8 mouse cellular contexts compared by ENCODE assay signal in genomic region chr13:21408805-21409459, GRCm38 (mm10). TPM values are rescaled to one million over a fixed set of nuclear protein-coding genes. Genes with fewer than 3 reads are reported as not detected.
DNase-seq lines count a peak whose midpoint lies in the region; ATAC-seq and TF ChIP-seq lines count a peak whose summit lies in the region.

No protein-coding gene starts in this region.

- TF ChIP-seq CTCF in olfactory bulb, adult 2 months (IDR thresholded peaks at IDR 0.05; ENCODE audit: insufficient read depth, low read depth, low read length): no peak

- no peaks in the 10 kb centered on the region for H3K9me3 ChIP-seq in lung, embryonic 16.5 days (ENCODE audit: control insufficient read depth, low read length)
- no peaks in the 10 kb centered on the region for H3K9me3 ChIP-seq in limb, embryonic 12.5 days

- DNase-seq in cerebellum, adult 11-12 months: peak; percentile 16
- no peak for DNase-seq in cerebellum, adult 9-10 months
- no peak for DNase-seq in lung, postnatal 25 days (ENCODE audit: low spot score)
- no peak for DNase-seq in layer of hippocampus, adult 9-10 months (ENCODE audit: low spot score)
- no peak for DNase-seq in left cerebral cortex, adult 8-10 months (ENCODE audit: low spot score in 2 of 2)

- H3K36me3 ChIP-seq in lung, embryonic 16.5 days (ENCODE audit: control insufficient read depth, insufficient read depth, low read length): no peaks in the 10 kb centered on the region
- H3K36me3 ChIP-seq in limb, embryonic 12.5 days: no peaks in the 10 kb centered on the region

- H3K4me1 ChIP-seq in lung, embryonic 16.5 days (replicated peaks; ENCODE audit: control insufficient read depth, insufficient read depth, low read length): peaks cover 3% of the 10 kb centered on the region
- H3K4me1 ChIP-seq in limb, embryonic 12.5 days (replicated peaks): 0 out of 2 replicates have a peak, but pooled peaks cover 3% of the 10 kb centered on the region
- H3K4me1 ChIP-seq in olfactory bulb, adult 2 months (ENCODE audit: control insufficient read depth, insufficient read depth, low read length): no peaks in the 10 kb centered on the region

- peak overlapping the region; percentile 34 for H3K27ac ChIP-seq in lung, embryonic 16.5 days (ENCODE audit: low read length)
- peak overlapping the region; percentile 80 for H3K27ac ChIP-seq in limb, embryonic 12.5 days
- H3K27ac ChIP-seq in olfactory bulb, adult 2 months (ENCODE audit: insufficient read depth, low read depth, low read length): peak overlapping the region; percentile 91

- ATAC-seq in lung, embryonic 16.5 days (ENCODE audit: low read depth): no peak
- ATAC-seq in limb, embryonic 12.5 days (ENCODE audit: insufficient number of reproducible peaks, insufficient read depth, low FRiP score, low TSS enrichment, low read depth): peak; percentile 60; the same call in 1 of the 2 replicates

- H3K27me3 ChIP-seq in lung, embryonic 16.5 days (ENCODE audit: control insufficient read depth, insufficient read depth, low read depth, low read length): no peaks in the 10 kb centered on the region
- no peaks in the 10 kb centered on the region for H3K27me3 ChIP-seq in limb, embryonic 12.5 days

- peak overlapping the region; percentile 63 for H3K9ac ChIP-seq in lung, embryonic 16.5 days (ENCODE audit: low read length)
- 0 out of 2 replicates have a peak overlapping the region, but pooled peaks have one; percentile 45 for H3K9ac ChIP-seq in limb, embryonic 12.5 days (replicated peaks)

- H3K4me2 ChIP-seq in lung, embryonic 16.5 days (ENCODE audit: low read depth, low read length): peak overlapping the region; percentile 71
- peak overlapping the region; percentile 67 for H3K4me2 ChIP-seq in limb, embryonic 12.5 days

- peak overlapping the region; percentile 49 for H3K4me3 ChIP-seq in lung, embryonic 16.5 days (ENCODE audit: low read length)
- H3K4me3 ChIP-seq in limb, embryonic 12.5 days (replicated peaks): peak overlapping the region; percentile 50
- H3K4me3 ChIP-seq in olfactory bulb, adult 2 months (ENCODE audit: insufficient read depth, low read depth, low read length): peak overlapping the region; percentile 50

- TF ChIP-seq POLR2A in olfactory bulb, adult 2 months (IDR thresholded peaks at IDR 0.05; ENCODE audit: insufficient read depth, low read depth, low read length): no peak; the same call in 1 of the 2 replicates

- WGBS in lung, embryonic 16.5 days: 49% methylated on average over 11 of the region's 11 CpGs
- WGBS in limb, embryonic 12.5 days: 54% methylated on average over 11 of the region's 11 CpGs
- 43% methylated on average over 11 of the region's 11 CpGs for WGBS in olfactory bulb, adult 2 months

RNA-seq across cellular contexts. Expression of gene Zkscan3, which starts 6.4 kb away (rescaled TPM):
- polyA plus RNA-seq in lung, embryonic 16.5 days (2015; fragmentation: Nextera tagmentation; extraction: Ambion mirVana): 84.4 and 85.3 TPM in 2 replicates
- polyA plus RNA-seq in limb, embryonic 12.5 days (2016; fragmentation: Nextera tagmentation; extraction: Ambion mirVana): 103 and 105 TPM in 2 replicates
- polyA plus RNA-seq in olfactory bulb, adult 2 months (2012; ENCODE audit: insufficient read depth, insufficient read length, low replicate concordance, missing spikeins): 126 TPM in 1 of 2 replicates, not detected in the other
- total RNA-seq in left cerebral cortex, adult 8-10 months (2022): 10 to 100 TPM; 31.7 to 41.8 (median 35.8) TPM

RNA-seq across cellular contexts. Expression of gene Pgbd1, which starts 31.9 kb away (rescaled TPM):
- 3.3 and 3.7 TPM in 2 replicates for polyA plus RNA-seq in lung, embryonic 16.5 days (2015; fragmentation: Nextera tagmentation; extraction: Ambion mirVana)
- 5.0 TPM in 2 replicates for polyA plus RNA-seq in limb, embryonic 12.5 days (2016; fragmentation: Nextera tagmentation; extraction: Ambion mirVana)
- polyA plus RNA-seq in olfactory bulb, adult 2 months (2012; ENCODE audit: insufficient read depth, insufficient read length, low replicate concordance, missing spikeins): not detected in 2 replicates
- total RNA-seq in left cerebral cortex, adult 8-10 months (2022): 1 to 10 TPM; 1.4 to 1.9 (median 1.6) TPM

RNA-seq across cellular contexts. Expression of gene Zscan26, which starts 44.6 kb away (rescaled TPM):
- polyA plus RNA-seq in lung, embryonic 16.5 days (2015; fragmentation: Nextera tagmentation; extraction: Ambion mirVana): 35.1 and 39.0 TPM in 2 replicates
- 31.8 and 36.0 TPM in 2 replicates for polyA plus RNA-seq in limb, embryonic 12.5 days (2016; fragmentation: Nextera tagmentation; extraction: Ambion mirVana)
- not detected in 2 replicates for polyA plus RNA-seq in olfactory bulb, adult 2 months (2012; ENCODE audit: insufficient read depth, insufficient read length, low replicate concordance, missing spikeins)
- total RNA-seq in left cerebral cortex, adult 8-10 months (2022): 10 to 100 TPM; 52.1 to 59.4 (median 55.5) TPM

RNA-seq across cellular contexts. Expression of gene Zscan12, which starts 46.3 kb away (rescaled TPM):
- 11.5 and 11.7 TPM in 2 replicates for polyA plus RNA-seq in lung, embryonic 16.5 days (2015; fragmentation: Nextera tagmentation; extraction: Ambion mirVana)
- polyA plus RNA-seq in limb, embryonic 12.5 days (2016; fragmentation: Nextera tagmentation; extraction: Ambion mirVana): 16.4 and 17.1 TPM in 2 replicates
- polyA plus RNA-seq in olfactory bulb, adult 2 months (2012; ENCODE audit: insufficient read depth, insufficient read length, low replicate concordance, missing spikeins): not detected in 2 replicates
- 1 to 10 TPM; 6.7 to 8.8 (median 7.8) TPM for total RNA-seq in left cerebral cortex, adult 8-10 months (2022)

RNA-seq across cellular contexts. Expression of gene Nkapl, which starts 59.4 kb away (rescaled TPM):
- polyA plus RNA-seq in lung, embryonic 16.5 days (2015; fragmentation: Nextera tagmentation; extraction: Ambion mirVana): 3.7 and 4.0 TPM in 2 replicates
- 2.1 TPM in 2 replicates for polyA plus RNA-seq in limb, embryonic 12.5 days (2016; fragmentation: Nextera tagmentation; extraction: Ambion mirVana)
- polyA plus RNA-seq in olfactory bulb, adult 2 months (2012; ENCODE audit: insufficient read depth, insufficient read length, low replicate concordance, missing spikeins): not detected in 2 replicates
- 1 to 10 TPM in 2 of 4 experiments, under 1 TPM in 2; 0.59 to 1.5 (median 0.84) TPM for total RNA-seq in left cerebral cortex, adult 8-10 months (2022)

Comparison
In these comparisons a context has a peak if more than half of its experiments do, and no peak if none do; other contexts are left out.
1. H3K27ac ChIP-seq: peak in every context shown above with its lines; median percentile 91 in olfactory bulb, adult 2 months; 80 in limb, embryonic 12.5 days; 34 in lung, embryonic 16.5 days.
2. RNA of gene Zscan26, which starts 44.6 kb away (polyA plus RNA-seq): 31.8 to 36.0 TPM in limb, embryonic 12.5 days and 35.1 to 39.0 TPM in lung, embryonic 16.5 days; not detected in olfactory bulb, adult 2 months; every median in the first group is over 10 times any median in the second.
3. Peak in every context shown above with its lines, with median percentiles within 50 percentile points of each other: H3K4me3 ChIP-seq.